Mouse (Mus musculus): ENCODE measurements around the gene Syt17.

DNA sequence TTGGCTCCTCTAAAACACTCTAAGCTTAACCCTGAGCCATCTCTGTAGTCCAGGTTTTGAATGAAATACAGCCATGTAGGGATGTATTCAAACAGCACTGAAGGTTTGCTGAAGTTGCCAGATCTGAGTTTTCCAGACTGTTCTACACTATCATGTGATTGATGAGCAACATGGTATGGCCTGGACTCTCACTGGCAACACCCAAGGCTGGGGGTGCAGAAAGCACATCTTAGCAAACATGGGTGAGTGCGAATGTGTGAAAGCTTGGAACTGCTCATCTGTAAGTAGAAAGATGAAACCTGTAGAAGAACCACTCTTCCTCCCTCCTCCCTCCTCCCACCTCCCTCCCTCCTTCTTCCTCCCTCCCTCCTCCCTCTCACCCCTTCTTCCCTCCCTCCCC is 85.1 kb downstream of the Syt17 start:
- TF ChIP-seq CTCF (IDR thresholded peaks at IDR 0.05; ENCODE audit: insufficient read depth, low read depth, low read length) (no peak), POLR2A (IDR thresholded peaks at IDR 0.05; ENCODE audit: insufficient read depth, low read depth, low read length) (no peak)
